Mouse (Mus musculus) stomach, adult 2 months (tissue): Measurements from ENCODE around the gene Cyp2c38. TPM values are rescaled to one million over a fixed set of nuclear protein-coding genes. Genes with fewer than 3 reads are reported as not detected.

Experiments
- polyA plus RNA-seq: library from polyadenylated mRNA; depleted of rRNA; stranded (reverse); fragments of >200 nt; gene quantifications from 2 replicates; pipeline ENCODE4 v1.2.3, GENCODE M21; 2012; rRNA removed

Cyp2c38 gene
- not detected in 2 replicates for polyA plus RNA-seq

DNA sequence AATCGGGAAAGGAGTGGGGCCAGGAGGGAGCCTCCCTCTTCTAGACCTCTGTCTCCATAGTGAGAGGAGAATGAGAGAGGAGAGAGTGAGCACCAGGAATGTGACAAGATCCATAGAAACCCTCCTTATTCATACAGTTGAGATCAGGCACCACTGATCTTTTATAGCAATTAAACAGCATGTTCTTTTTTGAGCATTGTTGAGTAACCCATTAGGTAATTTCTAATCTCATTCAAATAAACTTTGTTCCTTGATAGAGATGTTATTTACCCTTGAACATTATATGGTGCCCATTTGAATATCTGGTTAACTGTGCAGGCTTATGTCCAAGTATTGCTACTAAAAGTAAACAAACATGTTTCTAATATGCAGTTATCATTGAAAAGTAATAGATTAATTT is at the start of gene Cyp2c38:
TSS of gene Cyp2c38 (minus strand) at position 135 of the 400 bp plus-strand sequence.

DNA sequence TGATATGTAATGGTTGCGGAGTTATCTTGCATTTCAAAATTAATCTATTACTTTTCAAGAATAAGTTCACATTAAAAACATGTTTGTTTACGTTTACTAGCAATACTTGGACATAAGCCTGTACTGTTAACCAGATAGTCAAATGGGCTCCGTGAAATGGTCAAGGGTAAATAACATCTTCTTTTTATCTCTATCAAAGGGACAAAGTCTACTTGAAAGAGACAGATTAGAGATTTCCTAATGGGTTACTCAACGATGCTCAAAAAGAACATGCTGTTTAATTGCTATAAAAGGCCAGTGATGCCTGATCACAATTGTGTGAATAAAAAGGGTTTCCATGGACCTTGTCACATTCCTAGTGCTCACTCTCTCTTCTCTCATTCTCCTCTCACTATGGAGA is 47.7 kb upstream of the Cyp2c38 start, which contains the start of gene Cyp2c39:
TSS of gene Cyp2c39 (plus strand) at position 329 of the 400 bp plus-strand sequence.

Other genes starting within 250 kb of the Cyp2c38 start
- gene Cyp2c29, start 193.7 kb downstream of the Cyp2c38 start, polyA plus RNA-seq = 0.08 TPM in 1 of 2 replicates, not detected in the other
- gene Cyp2c39, start 47.8 kb upstream of the Cyp2c38 start, polyA plus RNA-seq = not detected in 2 replicates
- not detected in 2 replicates for gene Cyp2c67, start 186.0 kb upstream of the Cyp2c38 start, polyA plus RNA-seq